Comparison of ENCODE assay signal across 28 mouse cellular contexts in genomic region chr10:79530721-79531120, GRCm38 (mm10). TPM values are rescaled to one million over a fixed set of nuclear protein-coding genes. Genes with fewer than 3 reads are reported as not detected.
DNase-seq lines count a peak whose midpoint lies in the region; ATAC-seq and TF ChIP-seq lines count a peak whose summit lies in the region.
"Had no signal": no experiment of that assay in that cellular context is flagged by ENCODE, and none has a peak within 500 bp of the region (broad histone marks: within the 10 kb centered on the region; RNA-seq: fewer than 3 reads in every experiment).

No protein-coding gene starts in this region.

- H3K4me1 ChIP-seq in heart, embryonic 10.5 days, result peaks cover 21% of the 10 kb centered on the region
- H3K4me1 ChIP-seq in liver, embryonic 11.5 days (replicated peaks; ENCODE audit: control insufficient read depth, insufficient read depth, low read length), result peaks cover 14% of the 10 kb centered on the region
- peaks cover 22% of the 10 kb centered on the region for H3K4me1 ChIP-seq in intestine, embryonic 16.5 days (ENCODE audit: control insufficient read depth, insufficient read depth, low read length)
- H3K4me1 ChIP-seq in stomach, postnatal 0 days (replicated peaks; ENCODE audit: control insufficient read depth, insufficient read depth), result no peaks in the 10 kb centered on the region

- H3K9ac ChIP-seq in liver, embryonic 11.5 days (ENCODE audit: low read depth, low read length), result no peak overlapping the region
- H3K9ac ChIP-seq in intestine, embryonic 16.5 days (ENCODE audit: low read depth, low read length), result no peak overlapping the region
- H3K9ac ChIP-seq in stomach, postnatal 0 days (ENCODE audit: low read length), result no peak overlapping the region
- H3K9ac ChIP-seq: heart, embryonic 12.5 days; hindbrain, embryonic 14.5 days; limb, embryonic 15.5 days; liver, embryonic 15.5 days; lung, embryonic 14.5 days; stomach, embryonic 15.5 days had no signal

- WGBS in heart, embryonic 10.5 days, result 90% methylated on average over 13 of the region's 13 CpGs
- 92% methylated on average over 13 of the region's 13 CpGs for WGBS in liver, embryonic 11.5 days
- WGBS in intestine, embryonic 16.5 days, result 94% methylated on average over 13 of the region's 13 CpGs
- 95% methylated on average over 13 of the region's 13 CpGs for WGBS in stomach, postnatal 0 days

- no peak overlapping the region for H3K4me3 ChIP-seq in heart, embryonic 10.5 days
- no peak overlapping the region for H3K4me3 ChIP-seq in liver, embryonic 11.5 days (ENCODE audit: low read depth, low read length)
- H3K4me3 ChIP-seq in intestine, embryonic 16.5 days (ENCODE audit: low read length), result no peak overlapping the region; the same call in 1 of the 2 replicates
- no peak overlapping the region for H3K4me3 ChIP-seq in stomach, postnatal 0 days (ENCODE audit: low read depth, low read length)
- H3K4me3 ChIP-seq: heart, embryonic 12.5 days; layer of hippocampus, adult 2 months; limb, embryonic 15.5 days; liver, embryonic 15.5 days; stomach, embryonic 15.5 days had no signal

- no peak overlapping the region for H3K4me2 ChIP-seq in liver, embryonic 11.5 days
- H3K4me2 ChIP-seq in intestine, embryonic 16.5 days (ENCODE audit: low read depth, low read length), result peak overlapping the region; percentile 91
- no peak overlapping the region for H3K4me2 ChIP-seq in stomach, postnatal 0 days (replicated peaks; ENCODE audit: low read depth)
- H3K4me2 ChIP-seq: heart, embryonic 12.5 days; hindbrain, embryonic 14.5 days; limb, embryonic 15.5 days; liver, embryonic 15.5 days; lung, embryonic 14.5 days; stomach, embryonic 15.5 days had no signal

- peak; percentile 66 for DNase-seq in heart, embryonic 10.5 days (ENCODE audit: low spot score)
- DNase-seq in heart, adult 9 months (ENCODE audit: low spot score in 2 of 2), result no peak
- DNase-seq in liver, result peak; percentile 2
- DNase-seq in liver, embryonic 11.5 days (ENCODE audit: low spot score), result no peak
- DNase-seq in stomach, postnatal 0 days (ENCODE audit: low spot score), result peak; percentile 13
- DNase-seq: adrenal gland, postnatal 25 days; B cell, adult 2 months; cerebellum, adult 2 months; gastrocnemius, postnatal 10 days; heart, postnatal 4 days; kidney, postnatal 25 days; lung, embryonic 14.5 days; lung, postnatal 14 days; midbrain, embryonic 14.5 days; thymus, postnatal 14 days had no signal

- H3K27ac ChIP-seq in heart, embryonic 10.5 days, result no peak overlapping the region
- no peak overlapping the region for H3K27ac ChIP-seq in liver, embryonic 11.5 days (ENCODE audit: low read depth, low read length)
- no peak overlapping the region for H3K27ac ChIP-seq in intestine, embryonic 16.5 days (ENCODE audit: low read length)
- no peak overlapping the region for H3K27ac ChIP-seq in stomach, postnatal 0 days (replicated peaks)
- H3K27ac ChIP-seq: hindbrain, embryonic 14.5 days; layer of hippocampus, adult 2 months; limb, embryonic 15.5 days; liver, embryonic 15.5 days; stomach, embryonic 15.5 days had no signal

- H3K27me3 ChIP-seq in heart, embryonic 10.5 days (ENCODE audit: insufficient read depth, poor library complexity, severe bottlenecking), result peaks cover 14% of the 10 kb centered on the region; the same call in 1 of the 2 replicates
- H3K27me3 ChIP-seq in liver, embryonic 11.5 days (replicated peaks; ENCODE audit: control insufficient read depth, insufficient read depth, low read length), result no peaks in the 10 kb centered on the region
- no peaks in the 10 kb centered on the region for H3K27me3 ChIP-seq in intestine, embryonic 16.5 days (replicated peaks; ENCODE audit: control insufficient read depth, insufficient read depth, low read length)
- H3K27me3 ChIP-seq in stomach, postnatal 0 days (ENCODE audit: control insufficient read depth, insufficient read depth, low read length), result no peaks in the 10 kb centered on the region
- H3K27me3 ChIP-seq: limb, embryonic 15.5 days; stomach, embryonic 15.5 days had no signal

- peaks cover 29% of the 10 kb centered on the region for H3K36me3 ChIP-seq in heart, embryonic 10.5 days
- H3K36me3 ChIP-seq in liver, embryonic 11.5 days (ENCODE audit: control insufficient read depth, insufficient read depth, low read length), result peaks cover 4% of the 10 kb centered on the region; the same call in 1 of the 2 replicates
- peaks cover 10% of the 10 kb centered on the region for H3K36me3 ChIP-seq in intestine, embryonic 16.5 days (ENCODE audit: control insufficient read depth, insufficient read depth, low read length)
- no peaks in the 10 kb centered on the region for H3K36me3 ChIP-seq in stomach, postnatal 0 days (ENCODE audit: control insufficient read depth, insufficient read depth, low read length)

- no peak for TF ChIP-seq EP300 in stomach, postnatal 0 days (optimal IDR thresholded peaks at IDR 0.05)

- no peak for TF ChIP-seq CTCF in stomach, postnatal 0 days (IDR thresholded peaks at IDR 0.05; ENCODE audit: low read depth)

- ATAC-seq in liver, embryonic 11.5 days (replicated peaks; ENCODE audit: low FRiP score), result no peak
- ATAC-seq in intestine, embryonic 16.5 days, result no peak
- no peak for ATAC-seq in stomach, postnatal 0 days (ENCODE audit: low FRiP score, low TSS enrichment)
- ATAC-seq: inflammation-experienced regulatory T-cells, adult 6 months had no signal

- H3K9me3 ChIP-seq in heart, embryonic 10.5 days, result no peaks in the 10 kb centered on the region
- no peaks in the 10 kb centered on the region for H3K9me3 ChIP-seq in liver, embryonic 11.5 days (ENCODE audit: control insufficient read depth, low read length)
- H3K9me3 ChIP-seq in intestine, embryonic 16.5 days (ENCODE audit: control insufficient read depth, low read length), result no peaks in the 10 kb centered on the region
- H3K9me3 ChIP-seq in stomach, postnatal 0 days (ENCODE audit: control insufficient read depth, low read length), result no peaks in the 10 kb centered on the region
- H3K9me3 ChIP-seq: heart, embryonic 12.5 days; limb, embryonic 15.5 days; liver, embryonic 15.5 days; stomach, embryonic 15.5 days had no signal

RNA-seq across cellular contexts. Expression of gene Plpp2, which starts 2.9 kb away (rescaled TPM):
- 16.8 and 24.1 TPM in 2 replicates for polyA plus RNA-seq in heart, embryonic 10.5 days (2016; fragmentation: Nextera tagmentation; extraction: Ambion mirVana)
- polyA plus RNA-seq in liver, embryonic 11.5 days (2014; fragmentation: Nextera tagmentation; extraction: Ambion mirVana), result 27.1 and 30.1 TPM in 2 replicates
- 140 and 145 TPM in 2 replicates for polyA plus RNA-seq in intestine, embryonic 16.5 days (2015; fragmentation: Nextera tagmentation; extraction: Ambion mirVana)
- polyA plus RNA-seq in stomach, postnatal 0 days (2015; fragmentation: Nextera tagmentation; extraction: Ambion mirVana), result 81.8 and 92.1 TPM in 2 replicates

RNA-seq across cellular contexts. Expression of gene Mier2, which starts 24.3 kb away (rescaled TPM):
- polyA plus RNA-seq in heart, embryonic 10.5 days (2016; fragmentation: Nextera tagmentation; extraction: Ambion mirVana), result 46.6 and 53.9 TPM in 2 replicates
- polyA plus RNA-seq in liver, embryonic 11.5 days (2014; fragmentation: Nextera tagmentation; extraction: Ambion mirVana), result 33.1 and 36.5 TPM in 2 replicates
- 36.7 and 38.4 TPM in 2 replicates for polyA plus RNA-seq in intestine, embryonic 16.5 days (2015; fragmentation: Nextera tagmentation; extraction: Ambion mirVana)
- 24.0 and 25.4 TPM in 2 replicates for polyA plus RNA-seq in stomach, postnatal 0 days (2015; fragmentation: Nextera tagmentation; extraction: Ambion mirVana)

RNA-seq across cellular contexts. Expression of gene Theg, which starts 56.4 kb away (rescaled TPM):
- polyA plus RNA-seq in heart, embryonic 10.5 days (2016; fragmentation: Nextera tagmentation; extraction: Ambion mirVana), result not detected in 2 replicates
- polyA plus RNA-seq in liver, embryonic 11.5 days (2014; fragmentation: Nextera tagmentation; extraction: Ambion mirVana), result not detected in 2 replicates
- polyA plus RNA-seq in intestine, embryonic 16.5 days (2015; fragmentation: Nextera tagmentation; extraction: Ambion mirVana), result not detected in 2 replicates
- not detected in 2 replicates for polyA plus RNA-seq in stomach, postnatal 0 days (2015; fragmentation: Nextera tagmentation; extraction: Ambion mirVana)
- polyA plus RNA-seq: brain, embryonic 14.5 days; cerebellum, adult 2 months; embryonic facial prominence, embryonic 11.5 days; heart, embryonic 12.5 days; heart, postnatal 0 days; hindbrain, embryonic 14.5 days; inflammation-experienced regulatory T-cells, adult 6 months; kidney, embryonic 14.5 days; limb, embryonic 15.5 days; liver, embryonic 15.5 days; lung, embryonic 14.5 days; midbrain, embryonic 14.5 days; neural tube, embryonic 14.5 days; stomach, embryonic 15.5 days had no signal

Comparison
In these comparisons a context has a peak if more than half of its experiments do, and no peak if none do; other contexts are left out.
1. DNase-seq: peak in heart, embryonic 10.5 days (single experiment), liver (single experiment) and stomach, postnatal 0 days (single experiment); none in heart, adult 9 months (0 of 2) and liver, embryonic 11.5 days (single experiment).